Mouse (Mus musculus) limb, embryonic 11.5 days (tissue): Measurements from ENCODE around the gene Nf1. TPM values are rescaled to one million over a fixed set of nuclear protein-coding genes. Genes with fewer than 3 reads are reported as not detected.

Source experiments
- ATAC-seq: fragments of 200-750 bp; cut with Nextera tagmentation; 2 replicates; pipeline ENCODE4 v1.8.0; 2017; ENCODE audit warnings: low read depth; ENCODE audit not compliant: insufficient number of reproducible peaks, low FRiP score, low TSS enrichment
- DNase-seq: peaks from one replicate; pipeline ENCODE4 v3.0.0-alpha.2; 2015; ENCODE audit warnings: low spot score
- H3K27ac ChIP-seq: fragments of 300-500 bp; sonication (generic); replicated peaks from 2 replicates; pipeline ENCODE4 v1.5.1; 2014; ENCODE audit warnings: low read depth, mild to moderate bottlenecking, low read length
- H3K27me3 ChIP-seq: fragments of 300-500 bp; sonication (generic); 2 replicates; pipeline ENCODE4 v1.6.1; 2014; ENCODE audit warnings: mild to moderate bottlenecking, low read length, mixed read lengths; ENCODE audit not compliant: control insufficient read depth, insufficient read depth
- H3K36me3 ChIP-seq: fragments of 300-500 bp; sonication (generic); 2 replicates; pipeline ENCODE4 v1.6.1; 2014; ENCODE audit warnings: mild to moderate bottlenecking, low read length, moderate library complexity, mixed read lengths; ENCODE audit not compliant: control insufficient read depth, insufficient read depth
- H3K4me1 ChIP-seq: fragments of 300-500 bp; sonication (generic); 2 replicates; pipeline ENCODE4 v1.6.1; 2014; ENCODE audit warnings: low read length, mixed read lengths; ENCODE audit not compliant: control insufficient read depth, insufficient read depth
- H3K4me2 ChIP-seq: fragments of 300-500 bp; sonication (generic); 2 replicates; pipeline ENCODE4 v1.6.1; 2014; ENCODE audit warnings: low read depth, mild to moderate bottlenecking, moderate library complexity; ENCODE audit not compliant: severe bottlenecking
- H3K4me3 ChIP-seq: fragments of 300-500 bp; sonication (generic); 2 replicates; pipeline ENCODE4 v1.5.1; 2014; ENCODE audit warnings: low read depth, low read length
- H3K9ac ChIP-seq: fragments of 300-500 bp; sonication (generic); 2 replicates; pipeline ENCODE4 v1.6.1; 2014; ENCODE audit warnings: mild to moderate bottlenecking, low read length
- H3K9me3 ChIP-seq: fragments of 300-500 bp; sonication (generic); 2 replicates; pipeline ENCODE4 v1.6.1; 2016; ENCODE audit warnings: low read length; ENCODE audit not compliant: control insufficient read depth
- WGBS: fragments of 180-500 bp; shearing (Covaris S2); extraction: QIAGEN DNeasy Blood & Tissue Kit; methylation state at CpG from one replicate; pipeline ENCODE4 v1.1.7; 2014; 5-methylcytosine and 5-hydroxymethylcytosine counted together
- polyA plus RNA-seq: library from polyadenylated mRNA; unstranded; fragments of >200 nt; fragmentation: Nextera tagmentation; extraction: Ambion mirVana; gene quantifications from 2 replicates; pipeline ENCODE4 v1.2.1, GENCODE M21; 2014

The Nf1 gene
- polyA plus RNA-seq, 1 experiment from 2014 or later = 9.9 TPM

GRCm38 (mm10) chr11:79536293-79536692, 196.8 kb downstream of the Nf1 start:
- ATAC-seq (no peak), DNase-seq (no peak)
- Histone ChIP-seq H3K4me3 (no peak overlapping the region), H3K27ac (no peak overlapping the region), H3K4me2 (no peak overlapping the region), H3K9ac (no peak overlapping the region), H3K4me1 (no peaks in the 10 kb centered on the region), H3K9me3 (no peaks in the 10 kb centered on the region), H3K36me3 (no peaks in the 10 kb centered on the region), H3K27me3 (no peaks in the 10 kb centered on the region)
- WGBS = 92% methylated on average over 3 of the region's 3 CpGs

- Histone ChIP-seq H3K27me3 (no peaks in the 10 kb centered on the region), H3K9ac (no peak overlapping the region), H3K36me3 (peaks cover 15% of the 10 kb centered on the region), H3K27ac (no peak overlapping the region), H3K4me2 (no peak overlapping the region), H3K9me3 (no peaks in the 10 kb centered on the region), H3K4me1 (no peaks in the 10 kb centered on the region), H3K4me3 (no peak overlapping the region)
- 85% methylated on average over 1 of the region's 1 CpGs for WGBS
- ATAC-seq (no peak), DNase-seq (no peak)
Observed at GRCm38 (mm10) chr11:79552622-79553021, 213.1 kb downstream of the Nf1 start.

- H3K36me3 ChIP-seq = peaks cover 5% of the 10 kb centered on the region; the same call in 1 of the 2 replicates
- DNase-seq = no peak
Observed at GRCm38 (mm10) chr11:79560536-79560935, 221.0 kb downstream of the Nf1 start.

GRCm38 (mm10) chr11:79563493-79563892, 224.0 kb downstream of the Nf1 start:
- no peak overlapping the region for H3K4me3 ChIP-seq
- H3K4me1 ChIP-seq = no peaks in the 10 kb centered on the region
- no peak overlapping the region for H3K27ac ChIP-seq
- H3K9ac ChIP-seq = no peak overlapping the region
- no peak for DNase-seq
- peaks cover 11% of the 10 kb centered on the region; the same call in 1 of the 2 replicates for H3K36me3 ChIP-seq
- H3K27me3 ChIP-seq = no peaks in the 10 kb centered on the region
- H3K9me3 ChIP-seq = no peaks in the 10 kb centered on the region
- WGBS = 85% methylated on average over 7 of the region's 7 CpGs
- H3K4me2 ChIP-seq = no peak overlapping the region
- ATAC-seq = no peak

More at GRCm38 (mm10) chr11:79560536-79560935, 221.0 kb downstream of the Nf1 start:
- H3K4me2 ChIP-seq = no peak overlapping the region
- H3K27ac ChIP-seq = no peak overlapping the region
- ATAC-seq = no peak
- WGBS = 94% methylated on average over 4 of the region's 4 CpGs
- H3K9ac ChIP-seq = no peak overlapping the region
- no peak overlapping the region for H3K4me3 ChIP-seq
- H3K4me1 ChIP-seq = no peaks in the 10 kb centered on the region
- H3K9me3 ChIP-seq = no peaks in the 10 kb centered on the region
- no peaks in the 10 kb centered on the region for H3K27me3 ChIP-seq

- Histone ChIP-seq H3K27me3 (no peaks in the 10 kb centered on the region), H3K9ac (no peak overlapping the region), H3K4me1 (no peaks in the 10 kb centered on the region), H3K27ac (no peak overlapping the region), H3K4me2 (no peak overlapping the region), H3K4me3 (no peak overlapping the region), H3K9me3 (no peaks in the 10 kb centered on the region), H3K36me3 (peaks cover 16% of the 10 kb centered on the region; the same call in 1 of the 2 replicates)
- no peak for ATAC-seq
- DNase-seq = no peak
- WGBS = 66% methylated on average over 1 of the region's 1 CpGs
Observed at GRCm38 (mm10) chr11:79566947-79567346, 227.5 kb downstream of the Nf1 start.

- ATAC-seq (no peak), DNase-seq (no peak)
- Histone ChIP-seq H3K27me3 (no peaks in the 10 kb centered on the region), H3K9me3 (no peaks in the 10 kb centered on the region), H3K4me2 (no peak overlapping the region), H3K4me3 (no peak overlapping the region), H3K36me3 (peaks cover 15% of the 10 kb centered on the region; the same call in 1 of the 2 replicates), H3K9ac (no peak overlapping the region), H3K27ac (no peak overlapping the region), H3K4me1 (no peaks in the 10 kb centered on the region)
- 95% methylated on average over 11 of the region's 11 CpGs for WGBS
Observed at GRCm38 (mm10) chr11:79568197-79568911, 228.9 kb downstream of the Nf1 start.

GRCm38 (mm10) chr11:79570319-79570718, 230.8 kb downstream of the Nf1 start:
- Histone ChIP-seq H3K4me2 (no peak overlapping the region), H3K4me3 (no peak overlapping the region), H3K4me1 (no peaks in the 10 kb centered on the region), H3K27me3 (no peaks in the 10 kb centered on the region), H3K27ac (no peak overlapping the region), H3K9me3 (no peaks in the 10 kb centered on the region), H3K36me3 (peaks cover 16% of the 10 kb centered on the region; the same call in 1 of the 2 replicates), H3K9ac (no peak overlapping the region)
- ATAC-seq (no peak), DNase-seq (no peak)
- 95% methylated on average over 2 of the region's 2 CpGs for WGBS

- H3K9me3 ChIP-seq = no peaks in the 10 kb centered on the region
- no peaks in the 10 kb centered on the region for H3K4me1 ChIP-seq
- H3K4me2 ChIP-seq = no peak overlapping the region
- no peak overlapping the region for H3K4me3 ChIP-seq
- no peak overlapping the region for H3K27ac ChIP-seq
- no peak for DNase-seq
- no peak overlapping the region for H3K9ac ChIP-seq
- 83% methylated on average over 3 of the region's 3 CpGs for WGBS
- H3K27me3 ChIP-seq = no peaks in the 10 kb centered on the region
- H3K36me3 ChIP-seq = peaks cover 12% of the 10 kb centered on the region; the same call in 1 of the 2 replicates
- no peak for ATAC-seq
Observed at GRCm38 (mm10) chr11:79573836-79574235, 234.3 kb downstream of the Nf1 start.
